Mouse (Mus musculus) heart, embryonic 15.5 days (tissue): Measurements from ENCODE around the gene Drc7. TPM values are rescaled to one million over a fixed set of nuclear protein-coding genes. Genes with fewer than 3 reads are reported as not detected.
"Not testable (repeated sequence)": the region's sequence is repeated elsewhere in the genome, so short reads cannot be mapped to it uniquely, and the experiment has no call there.

ENCODE experiments used
- ATAC-seq: fragments of 200-750 bp; cut with Nextera tagmentation; replicated peaks from 2 replicates; pipeline ENCODE4 v1.8.0; 2017; ENCODE audit warnings: low read depth, moderate TSS enrichment; ENCODE audit not compliant: insufficient number of reproducible peaks, insufficient read depth, low FRiP score
- H3K27ac ChIP-seq: fragments of 300-500 bp; sonication (generic); 2 replicates; pipeline ENCODE4 v1.5.1; 2015; ENCODE audit warnings: mild to moderate bottlenecking, inconsistent platforms
- H3K27me3 ChIP-seq: fragments of 300-500 bp; sonication (generic); 2 replicates; pipeline ENCODE4 v1.6.1; 2015; ENCODE audit warnings: inconsistent platforms
- H3K36me3 ChIP-seq: fragments of 300-500 bp; sonication (generic); 2 replicates; pipeline ENCODE4 v1.6.1; 2015; ENCODE audit warnings: mild to moderate bottlenecking, inconsistent platforms
- H3K4me1 ChIP-seq: fragments of 300-500 bp; sonication (generic); replicated peaks from 2 replicates; pipeline ENCODE4 v1.6.1; 2015; ENCODE audit warnings: inconsistent platforms
- H3K4me2 ChIP-seq: fragments of 300-500 bp; sonication (generic); 2 replicates; pipeline ENCODE4 v1.6.1; 2015; ENCODE audit warnings: inconsistent platforms, mild to moderate bottlenecking, moderate library complexity
- H3K4me3 ChIP-seq: fragments of 300-500 bp; sonication (generic); 2 replicates; pipeline ENCODE4 v1.5.1; 2015; ENCODE audit warnings: mild to moderate bottlenecking, inconsistent platforms
- H3K9ac ChIP-seq: fragments of 300-500 bp; sonication (generic); 2 replicates; pipeline ENCODE4 v1.6.1; 2015; ENCODE audit warnings: mild to moderate bottlenecking, inconsistent platforms
- H3K9me3 ChIP-seq: fragments of 300-500 bp; sonication (generic); replicated peaks from 2 replicates; pipeline ENCODE4 v1.6.1; 2016; ENCODE audit warnings: inconsistent platforms
- WGBS: fragments of 180-500 bp; shearing (Covaris S2); methylation state at CpG from one replicate; pipeline ENCODE4 v1.1.7; 2015; ENCODE audit warnings: mixed read lengths; 5-methylcytosine and 5-hydroxymethylcytosine counted together
- polyA plus RNA-seq: library from polyadenylated mRNA; unstranded; fragments of >200 nt; fragmentation: Nextera tagmentation; extraction: Ambion mirVana; gene quantifications from 2 replicates; pipeline ENCODE4 v1.2.1, GENCODE M21; 2015

The Drc7 gene
- polyA plus RNA-seq, 1 experiment from 2014 or later: 0.04 TPM

DNA sequence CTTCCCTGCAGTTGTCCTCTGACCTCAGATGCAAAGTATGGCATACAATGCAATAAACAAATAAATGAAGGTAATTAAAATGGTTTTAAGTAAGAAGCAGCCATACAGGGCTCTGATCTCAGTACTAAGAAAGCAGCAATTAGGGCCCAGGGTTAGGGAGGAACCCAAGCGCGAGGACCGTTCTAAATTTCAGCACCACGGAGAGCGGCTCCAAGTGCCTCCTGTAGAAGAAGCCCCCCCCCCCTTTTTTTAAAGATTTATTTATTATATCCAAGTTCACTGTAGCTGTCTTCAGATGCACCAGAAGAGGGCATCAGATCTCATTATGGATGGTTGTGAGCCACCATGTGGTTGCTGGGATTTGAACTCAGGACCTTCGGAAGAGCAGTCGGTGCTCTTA, 26.5 kb upstream of the Drc7 start:
- not testable (repeated sequence) for H3K4me2 ChIP-seq, H3K27me3 ChIP-seq, H3K27ac ChIP-seq, H3K9ac ChIP-seq, H3K9me3 ChIP-seq, ATAC-seq, H3K4me3 ChIP-seq, H3K4me1 ChIP-seq, H3K36me3 ChIP-seq
- 53% methylated on average over 7 of the region's 7 CpGs for WGBS

- H3K4me1 ChIP-seq: no peaks in the 10 kb centered on the region
- H3K36me3 ChIP-seq: no peaks in the 10 kb centered on the region
- no peaks in the 10 kb centered on the region for H3K9me3 ChIP-seq
- ATAC-seq: 0 out of 2 replicates have a peak, but pooled peaks have one; percentile 61
- H3K9ac ChIP-seq: no peak overlapping the region
- WGBS: 53% methylated on average over 7 of the region's 7 CpGs
- H3K4me3 ChIP-seq: no peak overlapping the region
- no peak overlapping the region for H3K4me2 ChIP-seq
- no peaks in the 10 kb centered on the region for H3K27me3 ChIP-seq
- no peak overlapping the region for H3K27ac ChIP-seq
Observed at GRCm38 (mm10) chr8:95037106-95037925, 17.6 kb upstream of the Drc7 start.

GRCm38 (mm10) chr8:95041883-95042784, 12.8 kb upstream of the Drc7 start:
- Histone ChIP-seq H3K4me2 (no peak overlapping the region), H3K4me3 (no peak overlapping the region), H3K9ac (no peak overlapping the region), H3K36me3 (no peaks in the 10 kb centered on the region), H3K27ac (no peak overlapping the region), H3K4me1 (no peaks in the 10 kb centered on the region), H3K9me3 (no peaks in the 10 kb centered on the region), H3K27me3 (no peaks in the 10 kb centered on the region)
- WGBS: 65% methylated on average over 6 of the region's 6 CpGs
- ATAC-seq: no peak

- Histone ChIP-seq H3K4me1 (no peaks in the 10 kb centered on the region), H3K9me3 (no peaks in the 10 kb centered on the region), H3K4me2 (no peak overlapping the region), H3K36me3 (no peaks in the 10 kb centered on the region), H3K4me3 (no peak overlapping the region), H3K27me3 (no peaks in the 10 kb centered on the region), H3K9ac (no peak overlapping the region), H3K27ac (no peak overlapping the region)
- no peak for ATAC-seq
- WGBS: 62% methylated on average over 4 of the region's 4 CpGs
Observed at GRCm38 (mm10) chr8:95044811-95045210, 10.1 kb upstream of the Drc7 start.

DNA sequence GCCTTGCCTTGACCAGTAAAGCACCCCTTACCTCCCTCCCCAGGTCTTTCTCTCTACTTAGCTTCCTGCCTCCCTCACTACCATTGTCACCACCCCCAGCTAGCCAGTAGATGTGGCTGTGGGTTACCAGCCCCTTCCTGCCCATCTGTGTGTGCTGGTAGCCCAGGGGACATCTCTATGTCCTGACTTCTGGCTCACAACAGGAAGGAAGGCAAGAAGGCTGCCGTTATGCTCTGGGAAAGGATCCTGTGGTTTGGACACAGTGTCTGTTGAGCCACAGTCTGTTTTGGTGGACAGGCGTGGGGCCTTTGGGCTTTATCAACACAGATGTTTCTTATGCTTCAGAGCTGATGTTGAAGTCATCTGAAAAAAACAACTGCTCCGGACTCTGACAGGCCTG, 7.9 kb upstream of the Drc7 start:
- Histone ChIP-seq H3K36me3 (no peaks in the 10 kb centered on the region), H3K9me3 (no peaks in the 10 kb centered on the region), H3K4me3 (no peak overlapping the region), H3K9ac (no peak overlapping the region), H3K4me1 (no peaks in the 10 kb centered on the region), H3K27me3 (no peaks in the 10 kb centered on the region), H3K27ac (no peak overlapping the region), H3K4me2 (no peak overlapping the region)
- ATAC-seq: no peak
- 51% methylated on average over 3 of the region's 3 CpGs for WGBS

DNA sequence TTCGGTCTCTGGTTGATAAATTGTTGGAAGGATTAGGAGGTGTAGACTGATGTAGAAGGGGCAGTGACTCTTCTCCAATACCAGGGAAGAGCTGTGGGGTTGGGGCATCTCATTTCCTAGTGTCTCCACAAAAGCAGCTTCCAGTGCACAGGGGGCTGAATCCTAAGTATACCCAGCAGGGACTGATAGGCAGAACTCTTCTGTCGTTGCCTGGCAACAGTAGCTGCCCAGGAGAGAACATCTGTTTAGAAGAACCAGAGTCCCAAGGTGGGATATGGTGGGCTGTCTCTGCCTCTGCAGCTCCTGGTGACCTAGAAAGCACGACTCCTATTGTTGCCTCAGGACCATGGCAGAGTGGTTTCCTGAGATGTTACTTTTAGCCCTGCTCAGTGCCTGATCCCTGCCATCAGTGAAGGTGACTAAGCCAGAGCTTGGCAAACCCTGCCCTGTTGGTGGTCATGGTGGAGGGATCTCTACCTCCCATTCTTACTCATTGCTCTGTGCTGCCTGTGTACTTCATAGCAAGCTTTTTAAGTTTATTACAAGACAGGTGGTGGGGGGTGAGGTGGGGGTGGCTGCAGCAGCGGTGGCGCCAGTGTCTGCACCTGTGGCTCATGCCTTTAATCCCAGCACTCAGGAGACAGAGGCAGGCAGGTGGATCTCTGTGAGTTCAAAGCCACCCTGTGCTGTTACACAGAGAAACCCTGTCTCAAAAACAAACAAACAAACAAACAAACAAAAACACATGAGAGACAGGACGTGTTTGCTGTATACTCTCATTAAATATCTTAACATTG, 6.8 kb upstream of the Drc7 start:
- Histone ChIP-seq H3K27me3 (no peaks in the 10 kb centered on the region), H3K9ac (no peak overlapping the region), H3K4me2 (no peak overlapping the region), H3K4me3 (no peak overlapping the region), H3K4me1 (no peaks in the 10 kb centered on the region), H3K27ac (no peak overlapping the region), H3K9me3 (no peaks in the 10 kb centered on the region), H3K36me3 (no peaks in the 10 kb centered on the region)
- ATAC-seq: no peak
- 64% methylated on average over 6 of the region's 6 CpGs for WGBS

DNA sequence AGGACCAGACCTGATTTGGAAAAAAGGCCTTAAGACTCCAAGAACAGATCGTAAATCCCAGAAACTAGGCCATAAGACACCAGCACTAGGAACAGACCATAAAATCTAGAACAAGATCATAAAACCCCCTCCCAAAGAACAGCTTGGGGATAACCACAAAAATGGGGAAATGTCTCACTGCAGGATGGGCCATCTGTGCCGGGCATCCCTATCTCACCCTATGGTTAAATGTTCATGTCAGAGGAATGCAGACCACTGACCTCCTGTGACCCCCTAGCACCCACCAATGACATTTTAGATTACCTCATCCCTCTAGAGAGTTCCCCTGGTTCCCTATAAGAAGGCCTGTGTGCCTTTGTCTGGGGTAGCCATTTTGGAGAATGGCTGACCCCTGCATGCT, 5.3 kb upstream of the Drc7 start:
- Histone ChIP-seq H3K4me2 (no peak overlapping the region), H3K4me1 (no peaks in the 10 kb centered on the region), H3K36me3 (no peaks in the 10 kb centered on the region), H3K9ac (no peak overlapping the region), H3K9me3 (no peaks in the 10 kb centered on the region), H3K4me3 (no peak overlapping the region), H3K27ac (no peak overlapping the region), H3K27me3 (no peaks in the 10 kb centered on the region)
- no peak for ATAC-seq
- 61% methylated on average over 2 of the region's 2 CpGs for whole genome bisulfite sequencing

DNA sequence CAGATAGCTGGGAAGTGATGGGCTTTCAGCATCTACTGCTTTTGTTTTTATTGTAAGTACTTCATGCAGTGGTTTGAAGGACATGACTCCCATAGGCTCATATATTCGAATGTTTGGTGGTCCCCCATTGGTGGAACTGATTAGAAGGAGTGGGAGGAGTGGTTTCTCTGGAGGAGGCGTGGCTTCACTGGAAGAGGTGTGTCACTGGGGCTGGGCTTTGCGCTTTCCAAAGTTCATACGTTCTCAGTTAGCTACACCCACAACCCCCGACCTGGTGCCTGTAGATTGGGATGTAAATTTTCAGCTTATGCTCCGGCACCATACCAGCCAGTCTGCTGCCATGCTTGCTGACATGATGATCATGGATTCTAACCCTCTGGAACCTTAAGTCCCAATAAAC, 465 bp upstream of the Drc7 start:
- ATAC-seq: no peak
- Histone ChIP-seq H3K4me3 (no peak overlapping the region), H3K27me3 (no peaks in the 10 kb centered on the region), H3K4me1 (peaks cover 4% of the 10 kb centered on the region), H3K9ac (no peak overlapping the region), H3K4me2 (no peak overlapping the region), H3K9me3 (no peaks in the 10 kb centered on the region), H3K36me3 (no peaks in the 10 kb centered on the region), H3K27ac (no peak overlapping the region)
- 49% methylated on average over 6 of the region's 6 CpGs for WGBS

- H3K27ac ChIP-seq: no peak overlapping the region
- no peaks in the 10 kb centered on the region for H3K36me3 ChIP-seq
- WGBS: 85% methylated on average over 5 of the region's 5 CpGs
- H3K4me3 ChIP-seq: no peak overlapping the region
- H3K27me3 ChIP-seq: no peaks in the 10 kb centered on the region
- H3K4me1 ChIP-seq: peaks cover 7% of the 10 kb centered on the region
- no peak overlapping the region for H3K9ac ChIP-seq
- H3K9me3 ChIP-seq: no peaks in the 10 kb centered on the region
- ATAC-seq: no peak
- no peak overlapping the region for H3K4me2 ChIP-seq
Observed at GRCm38 (mm10) chr8:95056414-95056813, 1.5 kb downstream of the Drc7 start.

DNA sequence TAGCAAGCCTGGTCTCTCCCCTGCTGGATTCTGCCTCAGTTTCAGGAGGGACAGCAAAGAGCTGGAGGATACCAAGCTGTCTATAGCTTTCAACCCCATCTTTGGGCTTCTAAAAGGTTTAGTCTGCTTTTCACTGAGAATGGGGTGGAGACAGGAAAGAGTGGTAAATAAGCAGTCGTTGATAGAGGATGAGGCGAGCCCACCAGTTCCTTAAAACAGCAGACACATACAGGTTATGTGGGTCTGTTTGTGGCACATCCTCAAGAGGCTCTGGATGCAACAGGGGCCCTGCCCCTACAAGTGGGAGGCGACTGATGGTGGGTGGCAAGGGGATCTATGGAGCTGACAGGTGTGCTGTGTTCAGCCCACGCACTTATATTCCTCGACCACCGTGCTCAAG, 3.8 kb downstream of the Drc7 start:
- Histone ChIP-seq H3K9me3 (no peaks in the 10 kb centered on the region), H3K36me3 (no peaks in the 10 kb centered on the region), H3K27ac (no peak overlapping the region), H3K4me3 (no peak overlapping the region), H3K27me3 (no peaks in the 10 kb centered on the region), H3K9ac (no peak overlapping the region), H3K4me2 (no peak overlapping the region), H3K4me1 (peaks cover 7% of the 10 kb centered on the region)
- no peak for ATAC-seq
- WGBS: 68% methylated on average over 6 of the region's 6 CpGs
